Mouse (Mus musculus) urinary bladder, adult 2 months (tissue): ENCODE measurements around the gene Zfp12. TPM values are rescaled to one million over a fixed set of nuclear protein-coding genes. Genes with fewer than 3 reads are reported as not detected.
"Not testable (repeated sequence)": the region's sequence is repeated elsewhere in the genome, so short reads cannot be mapped to it uniquely, and the experiment has no call there.

Experiments
- DNase-seq: peaks from one replicate; pipeline ENCODE4 v3.0.0; 2022; ENCODE audit warnings: low spot score
- polyA plus RNA-seq: library from polyadenylated mRNA; depleted of rRNA; stranded (reverse); fragments of >200 nt; gene quantifications from 2 replicates; pipeline ENCODE4 v1.2.3, GENCODE M21; 2012; rRNA removed

The Zfp12 gene
- 12.6 and 12.7 TPM in 2 replicates for polyA plus RNA-seq

DNA sequence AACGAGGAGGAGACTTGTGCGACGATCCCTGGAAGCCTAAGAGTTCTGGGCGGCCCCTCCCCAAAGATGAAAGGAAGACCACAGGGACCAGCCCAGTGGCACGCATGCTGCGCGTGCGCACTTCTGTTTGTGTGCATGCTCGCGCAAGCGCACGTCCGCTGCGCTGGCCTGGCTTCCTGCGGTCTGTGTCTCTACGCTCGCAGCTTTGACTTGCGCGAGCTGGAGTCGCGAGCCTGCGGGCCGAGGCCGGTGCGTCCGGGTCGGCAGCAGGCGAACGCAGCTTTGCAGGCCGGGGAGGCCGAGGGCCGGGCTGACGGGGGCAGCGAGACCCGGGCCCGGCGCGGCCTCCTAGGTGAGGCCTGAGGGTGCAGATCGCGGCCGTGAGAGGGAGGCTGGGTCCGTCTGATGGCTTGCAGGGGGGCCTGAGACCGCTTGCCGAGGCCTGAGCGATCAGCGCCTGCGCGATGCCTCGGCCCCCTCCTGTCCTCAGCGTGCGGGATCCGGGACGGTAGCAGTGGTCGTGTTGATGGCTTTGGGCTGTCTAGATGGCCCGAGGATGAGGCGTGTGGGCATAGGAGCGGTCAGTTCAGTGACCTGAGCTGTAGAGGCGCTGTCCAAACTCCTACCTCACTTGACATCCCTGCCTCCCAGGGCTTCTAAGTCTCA is at the start of gene Zfp12:
Zfp12 (plus strand) TSS at position 136 of the 666 bp plus-strand sequence.
- peak; percentile 79 for DNase-seq

DNA sequence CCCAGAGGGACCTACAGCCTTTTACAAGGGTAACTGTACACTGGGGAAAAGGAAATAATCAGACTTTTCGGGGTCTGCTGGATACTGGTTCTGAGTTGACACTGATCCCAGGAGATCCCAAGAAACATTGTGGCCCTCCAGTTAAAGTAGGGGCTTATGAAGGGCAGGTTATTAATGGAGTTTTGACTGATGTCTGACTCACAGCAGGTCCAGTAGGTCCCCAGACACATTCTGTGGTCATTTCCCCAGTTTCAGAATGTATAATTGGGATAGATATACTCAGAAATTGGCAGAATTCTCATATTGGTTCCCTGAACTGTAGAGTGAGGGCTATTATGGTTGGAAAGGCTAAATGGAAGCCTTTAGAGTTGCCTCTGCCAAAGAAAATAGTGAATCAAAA is 46.9 kb upstream of the Zfp12 start:
- DNase-seq: not testable (repeated sequence)

DNA sequence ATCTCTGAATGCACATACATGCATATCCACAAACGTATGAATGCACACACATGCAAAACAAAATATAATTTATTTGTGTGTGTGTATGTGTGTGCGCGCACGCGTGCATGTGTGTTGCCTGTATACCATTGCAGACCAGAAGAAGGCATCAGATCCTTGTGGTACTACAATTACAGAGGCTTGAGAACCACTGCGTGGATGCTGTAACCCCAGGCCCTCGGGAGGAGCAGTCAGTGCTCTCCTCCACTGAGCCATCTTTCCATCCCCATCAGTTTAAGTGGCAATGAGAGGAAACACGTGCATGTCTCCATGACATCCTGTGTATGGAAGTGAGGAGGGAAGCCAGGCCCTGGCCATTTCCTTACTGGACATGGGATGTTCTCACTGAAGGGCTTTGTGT is 42.2 kb upstream of the Zfp12 start:
- no peak for DNase-seq

DNA sequence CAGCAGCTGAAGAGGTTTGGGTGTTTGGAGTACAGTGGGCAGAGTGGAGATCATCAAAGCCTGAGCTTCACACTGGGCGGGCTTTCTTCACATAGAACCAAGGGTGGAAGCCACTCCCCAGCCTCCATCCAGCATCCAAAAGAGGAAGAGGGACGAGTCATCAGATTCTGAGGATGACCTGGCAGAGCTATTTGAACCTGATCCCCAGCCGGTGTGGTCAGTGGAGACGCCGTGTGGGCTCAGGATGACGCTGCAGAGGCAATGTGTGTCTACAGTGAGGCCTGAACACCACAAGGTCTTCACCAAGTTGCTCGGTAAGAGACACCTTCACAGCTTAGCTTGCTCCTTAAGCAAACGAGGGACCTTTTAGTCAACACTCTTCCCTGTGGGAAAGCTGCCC is 40.2 kb upstream of the Zfp12 start:
- DNase-seq: not testable (repeated sequence)

DNA sequence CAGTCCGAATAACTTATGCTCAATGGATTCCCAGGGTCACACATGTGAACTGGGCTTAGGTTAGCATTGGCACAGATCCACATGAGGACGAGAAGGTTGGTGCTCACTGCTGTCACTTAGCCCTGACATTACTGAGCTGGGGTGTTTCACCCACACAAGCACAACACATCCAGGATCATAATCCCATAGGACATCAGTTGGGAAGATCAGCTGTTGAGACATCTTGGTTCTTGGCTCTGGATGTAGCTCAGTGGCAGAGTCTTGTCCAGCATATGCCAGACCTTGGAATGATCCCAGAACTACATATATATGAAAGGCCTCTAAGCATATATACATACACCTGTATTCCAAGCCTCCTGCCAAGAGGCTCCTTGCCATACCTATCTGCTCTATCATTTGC is 39.8 kb upstream of the Zfp12 start:
- no peak for DNase-seq

DNA sequence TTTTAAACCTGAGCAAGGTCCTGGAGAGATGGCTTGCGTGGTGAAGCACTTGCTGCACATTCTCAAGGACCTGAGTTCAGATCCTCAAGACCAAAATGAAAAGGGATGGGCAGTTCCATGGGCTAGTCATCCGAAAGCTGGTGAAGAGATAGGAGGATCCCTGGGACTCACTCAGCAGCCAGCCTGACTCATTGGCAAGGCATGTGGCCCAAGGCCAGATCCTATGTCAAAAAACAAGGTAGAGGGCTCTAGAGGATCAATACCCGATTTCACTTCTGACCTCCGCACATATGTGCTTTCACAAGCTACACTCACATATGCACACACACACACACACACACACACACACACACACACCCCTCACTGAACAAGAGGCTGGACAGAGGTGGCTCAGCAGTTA is 38.5 kb upstream of the Zfp12 start:
- no peak for DNase-seq

DNA sequence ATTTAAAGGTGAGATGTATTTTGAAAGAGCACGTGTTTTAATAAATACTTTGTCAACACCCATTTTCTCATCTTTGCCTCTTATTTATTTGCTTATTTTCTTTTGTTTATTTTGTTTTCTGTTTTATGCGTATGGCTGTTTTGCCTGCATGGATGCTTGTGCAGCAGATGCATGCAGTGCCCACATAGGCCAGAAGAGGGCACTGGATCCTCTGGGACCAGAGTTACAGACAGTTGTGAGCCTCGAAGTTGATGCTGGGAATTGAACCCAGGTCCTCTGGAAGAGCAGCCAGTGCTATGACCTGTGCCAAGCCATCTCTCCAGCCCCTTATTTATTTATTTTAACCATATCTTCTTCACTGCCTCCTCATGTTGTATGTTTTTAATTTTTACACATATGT is 29.9 kb upstream of the Zfp12 start:
- no peak for DNase-seq

DNA sequence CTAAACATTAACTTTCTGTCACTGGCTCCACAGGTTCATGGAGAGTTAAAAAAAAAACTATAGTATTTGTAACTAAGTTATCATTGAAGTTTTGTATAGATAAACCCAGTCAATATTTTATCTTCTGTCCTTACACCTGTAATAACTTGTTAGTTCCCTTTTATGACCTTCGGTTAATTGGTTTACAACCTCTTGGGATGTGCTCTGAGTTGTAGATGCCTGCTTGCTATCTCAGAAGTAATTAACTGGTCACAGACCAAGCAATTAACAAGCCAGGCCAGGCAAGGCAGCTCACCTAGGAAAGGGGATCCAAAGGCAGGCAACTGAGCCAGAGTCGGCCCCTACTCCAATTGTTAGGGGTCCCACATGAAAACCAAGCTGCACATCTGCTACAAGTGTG is 21.1 kb upstream of the Zfp12 start:
- no peak for DNase-seq

DNA sequence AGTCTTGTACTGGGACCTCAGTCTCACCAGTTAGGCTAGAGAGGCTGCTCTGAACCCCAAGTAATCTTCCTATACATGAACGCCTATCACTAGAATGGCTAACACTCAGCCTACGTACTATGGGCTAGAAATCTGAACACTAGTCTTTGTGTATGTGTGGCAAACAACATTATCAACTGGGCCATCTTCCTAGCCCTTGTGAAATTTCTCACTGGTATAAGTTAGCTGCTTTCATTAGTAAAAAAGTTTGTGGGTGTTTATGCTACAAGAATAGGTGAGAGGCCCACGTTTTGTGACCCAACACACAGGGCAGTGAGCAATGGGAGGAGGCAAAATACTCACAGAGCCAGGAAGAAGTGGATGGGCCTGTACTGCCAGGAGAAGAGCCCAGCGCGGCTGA is 14.0 kb upstream of the Zfp12 start:
- DNase-seq: no peak

DNA sequence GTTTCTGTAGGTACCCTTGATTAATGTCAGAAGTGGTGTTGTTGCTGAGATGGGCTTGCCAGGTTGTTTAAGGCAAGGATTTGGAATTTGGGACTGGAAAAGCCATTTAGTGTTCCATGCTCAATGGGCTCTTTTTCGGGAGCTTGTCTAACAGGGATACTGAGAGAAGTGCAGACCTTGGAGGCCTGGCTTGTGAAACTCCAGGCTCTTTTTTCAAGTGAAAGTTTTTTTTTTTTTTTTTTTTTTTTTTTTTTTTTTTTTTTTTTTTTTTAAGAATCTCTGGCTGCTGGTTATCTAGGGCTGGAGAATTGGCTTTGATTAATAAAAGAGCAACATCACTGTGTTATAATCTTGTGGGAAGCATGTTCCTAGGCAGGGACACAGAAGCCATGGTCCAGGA is 12.7 kb upstream of the Zfp12 start:
- no peak for DNase-seq

DNA sequence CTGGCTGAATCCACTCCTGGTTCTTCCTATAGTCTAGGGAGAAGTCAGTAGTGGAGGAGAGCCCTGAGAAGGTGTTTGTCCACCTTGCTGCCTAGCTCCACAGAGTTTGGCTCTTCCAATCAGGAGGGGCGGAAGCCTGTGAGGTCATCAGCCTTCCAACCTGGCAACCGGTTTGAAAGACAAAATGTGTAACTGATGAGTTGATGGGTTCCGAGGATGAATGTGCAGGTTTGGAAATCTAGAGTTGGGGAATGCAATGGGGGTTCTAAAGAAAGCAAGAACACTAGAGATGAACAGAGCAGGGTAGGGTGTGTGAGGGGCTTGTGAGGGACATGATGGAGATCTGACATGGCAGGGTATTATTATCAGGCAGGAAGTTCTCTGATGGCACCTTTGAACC is 8.2 kb upstream of the Zfp12 start, which contains the start of gene Spdye4a:
Spdye4a (minus strand) TSS at position 101 of the 400 bp plus-strand sequence.
- no peak for DNase-seq

DNA sequence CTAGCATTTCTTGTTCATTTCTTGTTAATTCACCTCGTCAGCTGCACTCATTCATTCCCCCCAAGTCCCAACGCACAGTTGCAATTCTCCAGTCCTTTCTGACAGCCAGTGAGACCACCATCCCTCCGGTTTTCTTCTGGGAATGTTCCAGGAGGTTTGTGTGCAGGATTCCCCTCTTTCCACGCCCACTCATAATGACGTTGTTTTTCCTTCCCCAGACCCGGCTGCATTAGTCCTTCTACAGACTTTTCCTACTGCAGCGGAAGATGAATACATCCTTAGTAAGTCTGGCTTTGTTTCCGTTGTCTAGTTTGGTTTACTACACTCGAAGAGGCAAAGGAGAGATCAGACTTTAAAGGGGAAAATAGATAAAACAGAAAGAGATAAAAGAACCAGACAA is 1.1 kb downstream of the Zfp12 start:
- DNase-seq: no peak

DNA sequence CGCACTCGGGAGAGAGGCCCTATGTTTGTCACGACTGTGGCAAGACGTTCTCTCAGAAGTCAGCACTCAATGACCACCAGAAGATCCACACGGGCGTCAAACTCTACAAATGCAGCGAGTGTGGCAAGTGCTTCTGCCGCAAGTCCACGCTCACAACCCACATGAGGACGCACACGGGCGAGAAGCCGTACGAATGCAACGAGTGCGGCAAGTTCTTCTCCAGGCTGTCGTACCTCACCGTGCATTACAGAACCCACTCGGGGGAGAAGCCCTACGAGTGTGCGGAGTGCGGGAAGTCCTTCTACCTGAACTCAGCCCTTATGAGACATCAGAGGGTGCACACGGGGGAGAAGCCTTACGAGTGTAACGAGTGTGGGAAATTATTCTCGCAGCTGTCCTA is 10.0 kb downstream of the Zfp12 start:
- DNase-seq: no peak

DNA sequence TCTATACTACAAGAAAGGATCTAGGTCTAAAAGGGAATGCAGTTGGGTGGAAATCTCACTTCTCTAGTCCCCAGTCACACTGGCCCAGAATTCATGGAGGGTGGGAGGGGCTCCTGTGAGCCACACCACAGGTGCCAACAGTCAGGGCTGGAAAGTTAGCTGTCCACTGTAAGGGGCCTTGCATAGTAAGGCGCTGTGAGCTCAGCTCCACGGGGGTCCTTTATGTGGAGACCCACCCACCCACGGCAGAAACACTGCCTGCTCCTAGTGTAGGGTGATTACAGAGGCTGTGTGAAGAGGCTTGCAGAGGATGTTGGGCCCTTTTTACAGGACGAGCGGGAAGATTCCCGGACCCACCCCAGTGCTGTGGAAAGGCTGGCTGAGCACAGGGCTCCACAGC is 17.1 kb downstream of the Zfp12 start:
- DNase-seq: no peak

DNA sequence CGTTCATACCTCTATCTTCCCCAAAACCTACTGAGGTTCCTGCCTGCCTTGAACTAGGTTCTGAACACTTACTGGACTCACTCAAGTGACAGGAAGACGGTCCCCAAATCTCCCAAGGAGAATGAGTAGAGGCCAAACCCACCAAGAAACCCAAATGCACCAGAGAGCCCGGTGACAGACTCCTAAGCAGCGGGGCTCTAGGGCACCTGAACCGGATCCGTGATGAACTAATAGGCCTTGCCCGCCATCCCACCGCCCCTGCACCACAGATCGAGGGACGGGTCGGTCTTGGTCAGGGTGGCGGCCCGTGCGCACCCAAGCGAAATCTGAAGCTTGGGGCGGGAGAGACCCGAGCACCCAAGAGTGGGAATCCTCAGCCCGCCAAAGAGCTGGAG is 17.8 kb downstream of the Zfp12 start:
- no peak for DNase-seq

DNA sequence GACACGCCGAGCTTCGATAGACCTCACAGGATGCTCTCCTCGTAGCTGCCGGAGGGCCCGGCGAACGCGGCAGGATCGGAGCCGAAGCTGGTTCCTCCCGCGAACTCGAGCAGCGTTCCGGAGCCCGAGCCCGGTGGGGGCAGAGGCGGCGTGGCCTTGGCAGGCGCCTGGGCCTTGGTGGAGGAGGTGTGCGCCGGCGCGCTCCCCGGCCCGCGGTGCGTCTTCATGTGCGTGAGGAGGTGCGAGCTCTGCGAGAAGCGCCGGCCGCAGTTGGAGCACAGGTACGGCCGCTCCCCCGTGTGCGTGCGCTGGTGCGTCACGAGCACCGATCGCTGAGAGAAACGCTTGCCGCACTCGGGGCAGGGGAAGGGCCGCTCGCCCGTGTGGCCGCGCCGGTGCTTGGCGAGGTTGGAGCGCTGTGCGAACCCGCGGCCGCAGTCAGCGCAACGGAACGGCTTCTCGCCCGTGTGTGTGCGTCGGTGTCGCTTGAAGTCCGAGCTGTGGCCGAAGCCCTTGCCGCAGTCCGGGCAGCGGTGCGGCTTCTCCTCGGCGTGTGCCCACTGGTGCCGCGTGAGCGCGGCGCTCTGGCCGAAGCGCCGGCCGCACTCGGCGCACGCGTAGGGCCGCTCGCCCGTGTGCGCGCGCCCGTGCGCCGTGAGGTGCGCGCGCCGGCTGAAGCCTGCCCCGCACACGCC is 18.4 kb downstream of the Zfp12 start:
- DNase-seq: no peak

DNA sequence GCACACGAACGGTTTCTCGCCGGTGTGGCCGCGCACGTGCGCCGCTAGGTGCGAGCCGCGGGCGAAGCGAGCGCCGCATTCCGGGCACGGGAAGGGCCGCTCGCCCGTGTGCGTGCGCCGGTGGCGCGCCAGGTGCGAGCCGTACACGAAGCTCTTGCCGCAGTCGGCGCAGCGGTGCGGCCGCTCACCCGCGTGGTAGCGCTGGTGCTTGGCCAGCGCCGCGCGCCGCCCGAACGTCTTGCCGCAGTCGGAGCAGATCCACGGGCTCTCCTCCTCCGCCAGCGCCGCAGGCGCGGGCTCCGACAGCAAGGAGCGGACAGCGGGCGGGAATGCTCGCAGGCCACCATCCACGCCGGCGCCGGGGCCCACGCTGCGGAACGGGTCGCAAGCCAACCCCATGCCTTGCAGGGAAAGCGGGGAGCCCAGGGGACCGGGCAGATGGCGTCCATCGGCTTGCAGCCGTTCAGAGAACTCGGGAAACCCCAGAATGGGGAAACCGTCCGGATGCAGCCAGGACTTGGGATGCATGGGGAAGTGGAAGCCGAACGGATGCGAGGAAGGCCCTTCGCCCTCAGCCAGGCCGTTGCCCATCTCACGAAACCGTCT is 19.0 kb downstream of the Zfp12 start:
- no peak for DNase-seq

DNA sequence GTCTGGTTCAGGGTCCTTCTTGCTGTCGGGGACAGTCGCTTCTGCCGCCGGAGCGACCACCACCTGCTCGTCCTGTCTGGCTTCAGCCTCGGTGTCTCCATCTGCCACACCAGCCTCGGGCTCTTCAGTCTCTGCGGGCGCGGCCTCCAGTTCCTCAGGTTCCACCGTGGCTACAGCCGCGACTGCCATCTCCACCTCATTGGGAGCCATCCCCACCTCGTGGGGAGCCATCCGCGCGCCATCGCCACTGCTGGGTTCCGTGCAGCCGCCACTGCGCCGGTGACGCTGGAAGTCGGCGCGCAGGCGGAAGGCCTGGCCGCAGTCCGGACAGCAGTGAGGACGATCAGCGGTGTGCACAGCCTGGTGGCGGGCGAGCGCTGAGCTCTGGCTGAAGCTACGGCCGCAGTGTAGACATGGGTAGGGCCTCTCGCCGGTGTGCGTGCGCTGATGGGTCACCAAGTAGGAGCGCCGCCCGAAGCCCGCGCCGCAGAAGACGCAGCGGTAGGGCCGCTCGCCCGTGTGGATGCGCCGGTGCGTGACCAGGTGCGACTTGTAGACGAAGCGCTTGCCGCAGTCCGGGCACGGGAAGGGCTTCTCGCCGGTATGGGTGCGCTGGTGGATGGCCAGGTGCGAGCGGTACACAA is 19.6 kb downstream of the Zfp12 start:
- no peak for DNase-seq

DNA sequence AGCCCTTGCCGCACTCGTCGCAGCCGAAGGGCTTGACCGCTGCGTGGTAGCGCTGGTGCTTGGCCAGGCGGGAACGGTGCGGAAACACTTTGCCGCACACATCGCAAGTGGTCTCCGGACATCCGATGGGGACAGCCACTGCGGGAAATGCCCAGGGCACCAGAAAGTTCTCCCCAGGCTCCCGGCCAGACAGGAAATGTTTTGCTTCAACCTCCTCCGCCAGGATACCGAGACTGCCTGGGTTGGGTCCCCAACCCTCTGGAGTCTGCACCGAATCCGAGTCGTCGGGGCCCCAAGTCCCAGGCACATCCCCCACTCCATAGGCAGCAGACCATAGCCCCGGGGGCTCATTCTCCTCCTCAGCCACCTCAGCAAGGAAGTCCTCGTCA is 20.2 kb downstream of the Zfp12 start:
- no peak for DNase-seq

DNA sequence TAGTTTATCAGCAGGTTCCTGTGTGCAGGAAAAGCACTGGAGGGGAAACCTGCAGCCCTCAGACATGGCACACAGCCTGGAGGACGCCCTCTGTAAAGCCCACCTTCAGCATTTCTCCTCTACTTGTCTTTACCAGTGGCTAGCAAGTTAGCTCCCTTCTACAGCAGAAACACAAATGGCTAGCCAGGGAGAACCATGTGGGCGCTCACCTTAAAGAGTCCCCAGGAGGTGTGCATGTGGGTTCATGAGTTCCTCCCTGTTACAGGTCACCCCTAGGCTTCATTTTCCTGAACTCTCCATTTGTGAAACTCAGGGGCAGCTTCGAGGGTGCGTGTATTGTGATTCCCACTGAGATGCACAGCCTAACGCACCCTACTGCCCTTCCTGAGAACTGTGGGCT is 20.8 kb downstream of the Zfp12 start:
- DNase-seq: no peak

DNA sequence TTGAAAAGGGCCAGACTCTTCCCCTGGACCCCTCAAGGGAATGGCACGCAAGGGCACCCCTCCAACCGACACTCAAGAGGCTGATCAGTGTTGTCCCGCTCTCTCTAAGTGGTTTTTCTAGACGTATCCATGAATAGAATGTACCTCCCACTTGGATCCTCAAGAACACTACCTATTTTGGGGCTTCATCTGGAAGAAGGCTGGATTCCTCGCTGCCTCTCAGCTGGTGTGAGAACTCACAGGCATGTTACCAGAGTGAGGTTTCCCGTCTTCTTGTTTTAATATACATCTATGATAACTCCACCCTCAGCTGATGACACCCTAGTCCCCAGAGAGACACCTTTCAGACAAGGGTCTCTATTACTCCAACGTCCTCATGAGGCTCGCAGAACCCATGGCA is 26.7 kb downstream of the Zfp12 start:
- DNase-seq: no peak

DNA sequence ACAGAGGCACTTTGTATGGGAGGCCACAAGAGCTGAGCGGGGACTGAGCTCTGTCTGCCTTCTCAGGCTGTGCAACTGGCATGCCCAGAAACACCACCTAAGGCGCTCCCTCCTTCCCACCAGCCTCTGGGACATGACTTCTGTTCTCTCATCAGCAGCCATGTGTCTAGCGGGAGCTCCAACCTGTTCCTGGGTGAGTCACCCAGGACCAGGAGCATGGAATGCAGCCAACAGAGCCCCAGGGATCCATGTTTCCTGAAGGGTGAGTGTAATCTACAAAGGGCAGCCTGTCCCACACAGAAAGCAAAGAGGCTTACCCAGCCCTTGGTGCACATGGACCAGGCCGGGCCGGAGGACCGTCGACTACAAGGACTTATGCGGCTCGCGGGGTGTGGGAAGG is 29.7 kb downstream of the Zfp12 start:
- DNase-seq: no peak

DNA sequence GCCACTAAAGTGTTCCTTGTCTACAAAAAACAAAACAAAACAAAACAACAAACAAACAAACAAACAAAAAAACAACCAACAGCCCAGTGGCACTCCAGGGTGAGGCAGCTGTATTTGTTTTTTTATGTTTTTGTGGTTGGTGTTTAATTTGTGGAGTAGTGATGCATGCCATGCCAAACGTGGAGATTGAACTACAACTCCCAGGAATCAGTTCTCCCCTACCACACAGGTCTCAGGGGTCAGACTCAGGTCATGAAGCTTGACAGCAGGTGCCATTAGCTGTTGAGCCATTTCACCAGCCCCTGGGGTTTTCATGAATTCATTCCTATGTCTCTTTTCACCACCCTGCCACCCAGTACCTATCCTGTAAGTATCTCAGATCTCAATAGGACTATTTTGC is 30.4 kb downstream of the Zfp12 start:
- no peak for DNase-seq
